Mouse (Mus musculus) liver, embryonic 16.5 days (tissue): ENCODE data around the gene Nipal1. TPM values are rescaled to one million over a fixed set of nuclear protein-coding genes. Genes with fewer than 3 reads are reported as not detected.

Experiments used
- ATAC-seq: fragments of 200-750 bp; cut with Nextera tagmentation; 2 replicates; pipeline ENCODE4 v1.8.0; 2017; ENCODE audit warnings: low read depth, mild to moderate bottlenecking, moderate number of reproducible peaks, moderate library complexity
- H3K27ac ChIP-seq: fragments of 300-500 bp; sonication (generic); 2 replicates; pipeline ENCODE4 v1.5.1; 2014; ENCODE audit warnings: mild to moderate bottlenecking, low read length
- H3K27me3 ChIP-seq: fragments of 300-500 bp; sonication (generic); 2 replicates; pipeline ENCODE4 v1.6.1; 2014; ENCODE audit warnings: low read depth, low read length, mixed read lengths; ENCODE audit not compliant: control insufficient read depth, insufficient read depth
- H3K36me3 ChIP-seq: fragments of 300-500 bp; sonication (generic); 2 replicates; pipeline ENCODE4 v1.6.1; 2014; ENCODE audit warnings: mild to moderate bottlenecking; ENCODE audit not compliant: control insufficient read depth, insufficient read depth
- H3K4me1 ChIP-seq: fragments of 300-500 bp; sonication (generic); 2 replicates; pipeline ENCODE4 v1.6.1; 2014; ENCODE audit warnings: low read depth, low read length, mixed read lengths; ENCODE audit not compliant: control insufficient read depth
- H3K4me2 ChIP-seq: fragments of 300-500 bp; sonication (generic); 2 replicates; pipeline ENCODE4 v1.6.1; 2014; ENCODE audit warnings: low read depth, low read length, mixed read lengths
- H3K4me3 ChIP-seq: fragments of 300-500 bp; sonication (generic); 2 replicates; pipeline ENCODE4 v1.5.1; 2014; ENCODE audit warnings: low read depth, mild to moderate bottlenecking, low read length
- H3K9ac ChIP-seq: fragments of 300-500 bp; sonication (generic); 2 replicates; pipeline ENCODE4 v1.6.1; 2014; ENCODE audit warnings: low read depth, low read length
- H3K9me3 ChIP-seq: fragments of 300-500 bp; sonication (generic); replicated peaks from 2 replicates; pipeline ENCODE4 v1.6.1; 2016; ENCODE audit warnings: low read length; ENCODE audit not compliant: control insufficient read depth
- WGBS: fragments of 180-500 bp; shearing (Covaris S2); extraction: QIAGEN DNeasy Blood & Tissue Kit; methylation state at CpG from one replicate; pipeline ENCODE4 v1.1.7; 2014; ENCODE audit not compliant: insufficient replicate concordance; 5-methylcytosine and 5-hydroxymethylcytosine counted together
- polyA plus RNA-seq: library from polyadenylated mRNA; unstranded; fragments of >200 nt; fragmentation: Nextera tagmentation; extraction: Ambion mirVana; gene quantifications from 2 replicates; pipeline ENCODE4 v1.2.1, GENCODE M21; 2015

The Nipal1 gene
- polyA plus RNA-seq, 1 experiment from 2014 or later = 51.0 TPM

GRCm38 (mm10) chr5:72656270-72656791, 8.7 kb downstream of the Nipal1 start:
- ATAC-seq = no peak
- 29% methylated on average over 7 of the region's 7 CpGs for WGBS
- no peak overlapping the region for H3K4me3 ChIP-seq

DNA sequence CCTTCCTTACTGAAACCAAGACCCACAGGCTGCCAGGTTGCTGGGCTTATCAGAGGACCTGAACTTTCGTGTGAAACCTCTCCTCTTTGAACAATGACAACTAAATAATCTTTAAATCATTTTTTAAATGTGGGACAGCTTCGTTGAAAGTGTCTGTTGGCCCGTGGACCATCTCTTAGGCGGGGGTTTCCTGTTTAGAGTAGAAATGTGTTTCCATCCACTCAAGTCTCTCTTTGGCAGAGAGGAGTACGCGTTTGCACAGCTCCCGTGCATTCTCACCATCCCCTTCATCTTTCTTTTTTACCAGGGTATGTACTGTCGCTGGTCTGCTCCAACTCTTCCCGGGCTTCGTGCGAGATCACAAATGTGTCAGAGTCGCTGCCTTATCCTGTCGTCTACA, 10.8 kb downstream of the Nipal1 start:
- Histone ChIP-seq H3K4me2 (no peak overlapping the region), H3K27me3 (no peaks in the 10 kb centered on the region), H3K4me3 (no peak overlapping the region), H3K4me1 (peaks cover 5% of the 10 kb centered on the region), H3K27ac (no peak overlapping the region), H3K9ac (no peak overlapping the region), H3K36me3 (no peaks in the 10 kb centered on the region; the same call in 1 of the 2 replicates), H3K9me3 (no peaks in the 10 kb centered on the region)
- 68% methylated on average over 13 of the region's 13 CpGs for WGBS
- no peak for ATAC-seq

More at GRCm38 (mm10) chr5:72656270-72656791, 8.7 kb downstream of the Nipal1 start:
- no peak overlapping the region for H3K9ac ChIP-seq
- H3K4me1 ChIP-seq = peaks cover 8% of the 10 kb centered on the region
- no peaks in the 10 kb centered on the region for H3K27me3 ChIP-seq
- H3K4me2 ChIP-seq = no peak overlapping the region
- H3K36me3 ChIP-seq = no peaks in the 10 kb centered on the region; the same call in 1 of the 2 replicates
- H3K27ac ChIP-seq = no peak overlapping the region
- no peaks in the 10 kb centered on the region for H3K9me3 ChIP-seq

DNA sequence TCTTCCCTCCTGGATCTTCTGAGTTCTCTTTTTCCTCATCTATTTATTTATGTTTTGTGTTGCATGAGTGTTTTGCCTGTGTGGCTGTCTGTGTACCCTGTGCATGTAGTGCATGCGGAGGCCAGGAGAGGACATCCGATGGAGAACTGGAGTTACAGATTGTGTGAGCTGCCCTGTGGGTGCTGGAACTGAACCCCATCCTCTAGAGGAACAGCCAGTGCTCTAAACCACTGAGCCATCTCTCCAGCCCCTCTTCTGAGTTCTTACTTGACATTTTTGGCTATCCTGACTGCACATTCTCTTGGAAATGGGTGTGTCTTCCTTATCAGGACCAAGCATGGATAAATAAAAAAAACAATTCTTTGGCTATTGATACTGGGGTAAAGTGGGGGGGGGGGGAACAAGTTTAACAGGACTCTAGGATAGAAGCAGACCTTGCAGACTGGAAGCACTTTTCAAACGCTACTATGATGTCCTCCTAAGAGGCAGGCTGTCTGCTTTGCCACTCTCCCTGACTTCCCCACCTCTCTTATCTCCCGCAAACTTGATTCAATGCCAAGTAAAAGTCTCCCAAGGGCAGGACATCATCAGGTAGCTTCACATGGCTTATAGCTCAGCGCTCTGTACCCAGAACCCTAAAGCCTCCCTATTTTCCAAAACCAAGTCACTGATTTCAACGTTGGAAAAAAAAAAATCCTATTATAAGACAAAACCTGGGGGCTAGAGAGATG, 13.6 kb downstream of the Nipal1 start:
- Histone ChIP-seq H3K9me3 (no peaks in the 10 kb centered on the region), H3K4me3 (no peak overlapping the region), H3K36me3 (no peaks in the 10 kb centered on the region; the same call in 1 of the 2 replicates), H3K27me3 (no peaks in the 10 kb centered on the region), H3K4me2 (no peak overlapping the region), H3K27ac (no peak overlapping the region), H3K9ac (no peak overlapping the region), H3K4me1 (peaks cover 5% of the 10 kb centered on the region)
- 49% methylated on average over 6 of the region's 6 CpGs for WGBS
- ATAC-seq = no peak; the same call in 1 of the 2 replicates

DNA sequence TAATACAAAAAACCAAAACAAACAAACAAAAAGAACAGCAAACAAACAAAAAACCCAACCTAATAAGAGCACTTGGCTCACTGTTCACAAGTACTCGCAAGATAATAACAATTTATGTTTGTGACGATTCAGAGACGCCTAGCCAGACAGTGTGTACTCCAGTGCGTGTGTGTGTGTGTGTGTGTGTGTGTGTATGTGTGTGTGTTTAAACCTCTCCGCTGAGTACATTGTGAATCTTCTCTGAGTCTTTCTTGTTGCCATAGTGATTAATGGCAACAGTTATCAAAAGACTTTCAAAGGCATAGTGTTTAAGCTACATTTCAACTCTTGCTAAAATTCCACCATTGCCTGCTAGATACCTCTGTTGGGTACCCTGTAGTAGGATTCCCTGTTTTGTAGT, 16.5 kb downstream of the Nipal1 start:
- no peak for ATAC-seq
- H3K9me3 ChIP-seq = no peaks in the 10 kb centered on the region
- H3K4me1 ChIP-seq = peaks cover 5% of the 10 kb centered on the region
- H3K9ac ChIP-seq = no peak overlapping the region
- 67% methylated on average over 5 of the region's 5 CpGs for WGBS
- H3K4me2 ChIP-seq = no peak overlapping the region
- no peaks in the 10 kb centered on the region; the same call in 1 of the 2 replicates for H3K36me3 ChIP-seq
- H3K4me3 ChIP-seq = no peak overlapping the region
- no peaks in the 10 kb centered on the region for H3K27me3 ChIP-seq
- H3K27ac ChIP-seq = peak overlapping the region; percentile 67; the same call in 1 of the 2 replicates

GRCm38 (mm10) chr5:72664854-72665253, 17.3 kb downstream of the Nipal1 start:
- WGBS = 29% methylated on average over 3 of the region's 3 CpGs
- Histone ChIP-seq H3K9ac (no peak overlapping the region), H3K27ac (peak overlapping the region; percentile 67), H3K4me1 (peaks cover 5% of the 10 kb centered on the region), H3K4me2 (no peak overlapping the region), H3K36me3 (no peaks in the 10 kb centered on the region; the same call in 1 of the 2 replicates), H3K4me3 (no peak overlapping the region), H3K9me3 (no peaks in the 10 kb centered on the region), H3K27me3 (no peaks in the 10 kb centered on the region)
- peak; percentile 84 for ATAC-seq

DNA sequence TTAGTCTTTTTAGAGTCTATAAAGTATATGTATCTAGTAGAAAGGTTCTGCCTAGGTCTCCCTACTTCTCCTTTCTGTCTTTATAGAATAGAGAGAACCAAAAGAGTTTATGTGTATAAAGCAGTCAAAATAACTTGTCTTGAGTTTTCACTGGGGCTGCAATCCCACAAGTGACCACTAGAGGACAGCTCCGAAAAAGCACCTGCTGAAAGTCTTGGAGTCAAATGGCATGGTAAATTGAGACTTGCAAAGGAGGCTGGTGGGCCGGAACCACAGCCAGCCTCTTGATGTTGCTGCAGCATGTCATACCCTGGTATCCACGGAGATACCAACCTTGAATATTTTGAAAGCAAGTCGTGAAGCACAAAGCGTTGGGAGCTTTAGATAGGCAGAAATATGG, 17.7 kb downstream of the Nipal1 start:
- ATAC-seq = no peak
- no peak overlapping the region for H3K9ac ChIP-seq
- H3K27ac ChIP-seq = no peak overlapping the region
- H3K4me2 ChIP-seq = no peak overlapping the region
- H3K27me3 ChIP-seq = no peaks in the 10 kb centered on the region
- WGBS = 24% methylated on average over 5 of the region's 5 CpGs
- peaks cover 5% of the 10 kb centered on the region for H3K4me1 ChIP-seq
- H3K4me3 ChIP-seq = no peak overlapping the region
- H3K36me3 ChIP-seq = no peaks in the 10 kb centered on the region; the same call in 1 of the 2 replicates
- H3K9me3 ChIP-seq = no peaks in the 10 kb centered on the region

DNA sequence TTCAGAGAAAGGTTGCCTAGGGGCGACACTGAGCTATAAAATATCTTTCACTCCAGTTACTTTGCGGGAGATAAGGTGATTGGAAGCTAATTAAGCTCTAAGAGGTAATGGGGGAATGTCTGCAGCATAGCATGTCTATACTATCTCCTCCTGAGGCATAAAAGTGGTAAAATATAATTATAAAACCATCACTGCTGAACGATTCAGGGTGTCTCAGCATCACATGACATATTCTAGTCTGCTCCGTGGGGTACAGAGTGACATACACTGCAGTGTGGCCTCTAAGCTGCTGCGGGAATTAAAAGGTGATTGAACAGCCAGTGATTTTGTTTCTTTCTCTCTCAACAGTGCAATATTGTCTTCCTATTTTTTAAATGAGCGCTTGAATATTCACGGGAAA, 18.8 kb downstream of the Nipal1 start:
- no peak for ATAC-seq

GRCm38 (mm10) chr5:72668351-72668750, 20.8 kb downstream of the Nipal1 start:
- H3K4me3 ChIP-seq = no peak overlapping the region
- no peak overlapping the region for H3K9ac ChIP-seq
- H3K36me3 ChIP-seq = no peaks in the 10 kb centered on the region
- no peak overlapping the region for H3K4me2 ChIP-seq
- 68% methylated on average over 9 of the region's 9 CpGs for WGBS
- no peak for ATAC-seq
- H3K4me1 ChIP-seq = no peaks in the 10 kb centered on the region
- H3K27me3 ChIP-seq = no peaks in the 10 kb centered on the region
- no peak overlapping the region for H3K27ac ChIP-seq
- H3K9me3 ChIP-seq = no peaks in the 10 kb centered on the region

More for the DNA sequence above, 18.8 kb downstream of the Nipal1 start:
- 56% methylated on average over 7 of the region's 7 CpGs for WGBS
- Histone ChIP-seq H3K36me3 (no peaks in the 10 kb centered on the region), H3K27ac (no peak overlapping the region), H3K9ac (no peak overlapping the region), H3K27me3 (no peaks in the 10 kb centered on the region), H3K9me3 (no peaks in the 10 kb centered on the region), H3K4me2 (no peak overlapping the region), H3K4me3 (no peak overlapping the region), H3K4me1 (no peaks in the 10 kb centered on the region; the same call in 1 of the 2 replicates)

DNA sequence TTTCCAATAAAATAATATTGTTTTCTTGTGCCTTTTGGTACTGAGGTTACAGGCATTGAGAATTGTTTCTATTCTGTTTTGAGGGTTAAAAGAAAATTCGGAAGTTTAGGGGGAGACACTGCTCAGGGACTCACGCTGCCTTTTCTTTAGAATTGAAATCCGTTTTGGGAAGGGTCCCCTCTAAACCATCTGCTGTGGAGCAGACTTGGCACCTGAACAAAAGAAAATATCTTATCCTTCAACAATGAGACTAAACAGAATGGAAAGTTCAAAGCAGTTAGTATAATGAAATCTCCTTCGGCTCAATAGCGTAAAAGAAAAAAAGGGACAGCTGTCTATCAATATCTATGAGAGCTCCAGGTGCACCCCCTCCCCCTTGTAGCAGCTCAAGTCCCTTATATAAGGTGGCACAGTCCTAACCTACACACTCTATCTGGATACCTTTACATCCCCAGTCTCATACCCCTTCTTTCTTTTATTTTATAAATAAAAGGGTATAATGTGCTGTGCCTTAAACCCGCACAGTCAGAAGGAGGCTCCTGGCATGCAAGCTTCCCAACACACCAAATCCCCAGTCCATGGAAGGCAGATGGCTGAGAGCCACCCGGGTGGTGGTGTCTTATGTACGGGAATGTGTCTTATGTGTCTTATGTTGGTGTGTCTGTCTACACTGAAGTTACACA, 23.6 kb downstream of the Nipal1 start:
- H3K9ac ChIP-seq = no peak overlapping the region

More for the DNA sequence above, 23.6 kb downstream of the Nipal1 start:
- H3K4me3 ChIP-seq = no peak overlapping the region
- no peaks in the 10 kb centered on the region for H3K36me3 ChIP-seq
- no peak overlapping the region for H3K4me2 ChIP-seq
- no peak overlapping the region for H3K27ac ChIP-seq
- 64% methylated on average over 8 of the region's 8 CpGs for WGBS
- no peak for ATAC-seq
- H3K4me1 ChIP-seq = no peaks in the 10 kb centered on the region
- no peaks in the 10 kb centered on the region for H3K9me3 ChIP-seq
- no peaks in the 10 kb centered on the region for H3K27me3 ChIP-seq
